Mouse (Mus musculus): ENCODE measurements at regions not wholly inside any gene's neighbourhood (a gene's known extent, or its start where the extent isn't known, plus 50 kb on each side); places are given as distances from the start of the nearest gene placed in this dataset.
A peak's percentile ranks its signal among the peaks of the same experiment; 100 is the strongest.

DNA sequence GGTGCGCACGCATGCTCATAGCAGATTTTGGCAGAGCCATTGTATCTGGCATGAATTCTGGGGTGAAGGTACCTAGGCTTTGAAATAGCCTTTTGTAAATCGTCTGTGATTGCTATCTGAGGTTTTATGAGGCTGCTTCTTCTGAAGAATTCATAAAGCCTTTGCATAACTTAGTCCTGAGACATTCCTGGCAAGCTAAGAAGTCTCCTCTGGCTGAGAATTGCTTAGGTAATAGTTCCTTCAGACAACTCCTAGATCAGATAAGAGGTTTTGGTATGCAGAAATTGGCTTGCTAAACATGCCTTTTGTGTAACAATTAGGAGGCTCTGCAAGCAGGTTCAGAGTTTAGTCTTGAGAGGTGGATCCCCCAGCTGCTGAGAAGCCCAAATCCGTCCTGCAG, 82.7 kb downstream of the Pmp22 start:
- Histone ChIP-seq H3K36me3 (ENCODE audit: insufficient read depth, low read length) (no peaks in the 10 kb centered on the region), H3K4me3 (replicated peaks; ENCODE audit: low read length) (no peak overlapping the region), H3K4me1 (replicated peaks; ENCODE audit: low read depth, low read length) (peaks cover 35% of the 10 kb centered on the region), H3K27me3 (ENCODE audit: insufficient read depth, low read length) (no peaks in the 10 kb centered on the region), H3K9me3 (ENCODE audit: low read length) (peaks cover 10% of the 10 kb centered on the region)
- no peak for TF ChIP-seq CTCF (conservative IDR thresholded peaks at IDR 0.05; ENCODE audit: low read length)
- no peak for TF ChIP-seq NANOG (IDR thresholded peaks at IDR 0.05; ENCODE audit: borderline replicate concordance, low read length)
- TF ChIP-seq POU5F1 (IDR thresholded peaks at IDR 0.05; ENCODE audit: borderline replicate concordance, low read length) = no peak

DNA sequence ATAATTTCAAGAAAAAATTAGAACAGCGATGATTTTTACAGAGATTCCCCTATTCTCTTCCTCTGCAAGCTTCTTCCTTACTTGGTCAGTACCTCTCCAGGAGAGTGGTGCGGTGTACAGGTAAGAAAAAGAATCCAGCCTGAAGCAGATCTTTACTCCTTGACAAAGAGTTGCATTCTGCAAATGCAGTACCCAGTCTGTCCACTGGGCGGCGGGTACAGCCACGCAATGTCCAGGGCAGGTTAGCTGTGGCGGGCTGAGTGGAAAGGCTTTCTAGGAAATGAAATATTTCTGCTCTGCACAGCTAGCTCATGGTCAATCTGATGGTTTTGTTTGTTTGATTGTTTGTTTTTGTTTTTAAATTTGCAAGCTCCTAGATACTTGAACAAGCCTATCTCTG, 84.3 kb downstream of the Pmp22 start:
- no peaks in the 10 kb centered on the region for H3K36me3 ChIP-seq (ENCODE audit: insufficient read depth, low read length)
- H3K4me3 ChIP-seq (replicated peaks; ENCODE audit: low read length) = no peak overlapping the region; the same call in 1 of the 2 replicates
- H3K27me3 ChIP-seq (ENCODE audit: insufficient read depth, low read length) = no peaks in the 10 kb centered on the region
- peaks cover 10% of the 10 kb centered on the region for H3K9me3 ChIP-seq (ENCODE audit: low read length)
- TF ChIP-seq POU5F1 (IDR thresholded peaks at IDR 0.05; ENCODE audit: borderline replicate concordance, low read length) (no peak), CTCF (conservative IDR thresholded peaks at IDR 0.05; ENCODE audit: low read length) (peak; percentile 99)
- H3K4me1 ChIP-seq (replicated peaks; ENCODE audit: low read depth, low read length) = peaks cover 42% of the 10 kb centered on the region

DNA sequence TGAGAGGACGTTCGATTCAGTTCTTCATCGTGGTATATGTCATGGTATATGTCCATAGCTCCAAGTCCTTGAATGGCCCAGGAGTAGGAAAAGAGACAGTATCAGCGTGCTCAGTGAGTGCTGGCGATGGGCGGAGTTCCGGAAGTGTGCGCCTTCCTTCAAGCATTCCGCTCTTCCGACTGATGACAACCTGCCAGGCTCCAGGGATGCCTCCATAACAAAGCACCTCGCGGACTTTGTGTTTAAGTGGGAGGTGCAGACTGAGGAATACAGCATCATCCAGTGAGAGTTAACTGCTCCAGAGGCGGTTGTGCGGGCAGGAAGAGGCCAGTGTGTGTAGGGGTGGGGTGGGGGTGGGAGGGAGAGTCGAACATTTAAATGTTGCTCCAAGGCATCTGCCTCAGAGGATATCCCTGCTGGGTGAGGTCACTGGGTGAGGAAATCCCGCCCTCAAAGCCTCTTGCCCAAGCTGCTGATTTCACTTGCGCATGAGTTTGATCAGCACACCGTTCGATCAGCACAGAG, 85.2 kb downstream of the Pmp22 start:
- H3K4me3 ChIP-seq (replicated peaks; ENCODE audit: low read length) = peak overlapping the region; percentile 41
- no peaks in the 10 kb centered on the region for H3K36me3 ChIP-seq (ENCODE audit: insufficient read depth, low read length)
- H3K4me1 ChIP-seq (replicated peaks; ENCODE audit: low read depth, low read length) = peaks cover 42% of the 10 kb centered on the region
- 0 out of 2 replicates have a peak, but pooled peaks cover 4% of the 10 kb centered on the region for H3K27me3 ChIP-seq (ENCODE audit: insufficient read depth, low read length)
- peaks cover 10% of the 10 kb centered on the region for H3K9me3 ChIP-seq (ENCODE audit: low read length)
- TF ChIP-seq CTCF (conservative IDR thresholded peaks at IDR 0.05; ENCODE audit: low read length) (no peak), NANOG (IDR thresholded peaks at IDR 0.05; ENCODE audit: borderline replicate concordance, low read length) (no peak), POU5F1 (IDR thresholded peaks at IDR 0.05; ENCODE audit: borderline replicate concordance, low read length) (no peak)

DNA sequence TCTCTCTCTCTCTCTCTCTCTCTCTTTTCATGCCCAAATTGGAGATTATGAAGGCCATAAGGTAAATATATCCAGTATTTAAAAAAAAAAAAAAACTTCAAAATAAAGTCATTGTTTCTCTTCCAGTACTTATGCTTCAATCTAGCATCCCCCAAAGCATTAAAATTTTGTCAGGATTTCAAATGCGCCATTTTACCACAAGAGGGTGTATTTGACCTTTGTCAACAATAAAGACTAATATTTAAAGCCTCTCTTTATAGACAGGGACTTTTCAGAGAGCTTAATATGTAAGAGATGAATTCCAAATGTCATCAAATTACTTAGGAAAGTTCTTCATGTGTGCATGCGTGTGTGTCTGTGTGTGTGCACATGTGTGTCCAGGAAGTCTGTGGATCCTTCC, 87.2 kb downstream of the Pmp22 start:
- peaks cover 9% of the 10 kb centered on the region for H3K27me3 ChIP-seq (ENCODE audit: insufficient read depth, low read length)
- H3K9me3 ChIP-seq (ENCODE audit: low read length) = peaks cover 10% of the 10 kb centered on the region
- no peak overlapping the region for H3K4me3 ChIP-seq (replicated peaks; ENCODE audit: low read length)
- H3K4me1 ChIP-seq (replicated peaks; ENCODE audit: low read depth, low read length) = peaks cover 41% of the 10 kb centered on the region
- no peaks in the 10 kb centered on the region for H3K36me3 ChIP-seq (ENCODE audit: insufficient read depth, low read length)
- no peak for TF ChIP-seq POU5F1 (IDR thresholded peaks at IDR 0.05; ENCODE audit: borderline replicate concordance, low read length)
- TF ChIP-seq NANOG (IDR thresholded peaks at IDR 0.05; ENCODE audit: borderline replicate concordance, low read length) = no peak
- TF ChIP-seq CTCF (conservative IDR thresholded peaks at IDR 0.05; ENCODE audit: low read length) = no peak

DNA sequence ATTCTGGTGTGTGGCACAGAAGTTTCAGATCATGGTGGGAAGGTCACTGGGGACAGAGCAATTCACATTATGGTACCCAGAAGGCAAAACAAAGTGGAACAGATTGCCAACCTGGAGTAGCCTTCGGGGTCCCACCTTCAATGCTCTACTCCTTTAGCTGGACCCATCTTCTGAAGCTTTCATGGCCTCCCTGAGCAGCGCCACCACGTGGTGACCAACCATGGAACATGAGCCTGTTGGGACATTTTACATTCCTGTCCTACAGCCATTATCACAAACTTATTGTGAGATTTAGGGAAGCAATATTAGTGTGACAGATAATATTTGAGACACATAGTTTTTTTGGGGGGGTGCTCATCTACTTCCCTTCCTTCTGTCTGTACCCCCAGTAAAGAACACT, 88.3 kb downstream of the Pmp22 start:
- Histone ChIP-seq H3K27me3 (ENCODE audit: insufficient read depth, low read length) (peaks cover 9% of the 10 kb centered on the region), H3K4me3 (replicated peaks; ENCODE audit: low read length) (no peak overlapping the region), H3K4me1 (replicated peaks; ENCODE audit: low read depth, low read length) (peaks cover 45% of the 10 kb centered on the region), H3K36me3 (ENCODE audit: insufficient read depth, low read length) (no peaks in the 10 kb centered on the region), H3K9me3 (ENCODE audit: low read length) (peaks cover 10% of the 10 kb centered on the region)
- TF ChIP-seq CTCF (conservative IDR thresholded peaks at IDR 0.05; ENCODE audit: low read length) (peak; percentile 44), POU5F1 (IDR thresholded peaks at IDR 0.05; ENCODE audit: borderline replicate concordance, low read length) (no peak), NANOG (IDR thresholded peaks at IDR 0.05; ENCODE audit: borderline replicate concordance, low read length) (no peak)

DNA sequence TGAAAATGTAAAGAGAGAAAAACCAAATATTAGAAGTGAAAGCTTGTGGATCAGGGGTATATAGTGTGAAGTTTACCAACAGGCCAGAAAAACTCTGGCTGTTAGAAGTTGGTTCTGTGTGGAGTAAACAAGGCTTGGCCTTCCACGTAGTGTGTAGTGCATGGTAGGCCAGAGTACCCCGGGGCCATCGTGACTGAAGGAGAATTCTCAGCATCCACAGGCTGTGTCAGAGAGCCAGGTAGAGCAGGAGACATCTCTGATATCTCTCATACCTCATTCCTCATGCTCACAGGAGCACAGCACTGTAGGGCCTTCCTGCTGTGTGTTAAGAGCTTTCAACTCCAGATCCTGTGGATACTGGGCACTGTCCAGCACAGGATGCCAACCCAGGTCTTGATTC, 97.7 kb downstream of the Pmp22 start:
- Histone ChIP-seq H3K4me3 (replicated peaks; ENCODE audit: low read length) (no peak overlapping the region), H3K4me1 (replicated peaks; ENCODE audit: low read depth, low read length) (peaks cover 23% of the 10 kb centered on the region), H3K36me3 (ENCODE audit: insufficient read depth, low read length) (no peaks in the 10 kb centered on the region), H3K27me3 (ENCODE audit: insufficient read depth, low read length) (no peaks in the 10 kb centered on the region), H3K9me3 (ENCODE audit: low read length) (peaks cover 13% of the 10 kb centered on the region)
- TF ChIP-seq NANOG (IDR thresholded peaks at IDR 0.05; ENCODE audit: borderline replicate concordance, low read length) (no peak), CTCF (conservative IDR thresholded peaks at IDR 0.05; ENCODE audit: low read length) (no peak), POU5F1 (IDR thresholded peaks at IDR 0.05; ENCODE audit: borderline replicate concordance, low read length) (no peak)

DNA sequence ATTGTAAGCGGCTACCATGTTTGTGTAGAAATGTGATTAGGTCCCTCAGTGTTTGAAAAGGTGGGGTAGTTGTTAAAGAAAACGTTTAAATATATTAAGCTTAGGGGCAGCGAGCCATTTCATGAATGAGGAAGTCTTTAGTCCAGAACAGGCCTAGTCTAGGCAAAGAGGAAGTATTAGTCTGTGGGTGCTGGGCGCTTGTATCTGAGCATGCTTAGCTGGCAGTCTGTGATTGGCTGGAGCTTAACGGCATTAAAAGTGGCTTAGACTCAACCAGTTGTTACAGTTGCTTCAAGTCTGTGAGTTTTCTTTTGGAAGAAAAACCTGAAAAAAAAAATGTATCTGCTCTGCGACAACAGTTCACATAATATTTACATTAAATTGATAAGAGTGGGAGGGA, 102.0 kb downstream of the Pmp22 start:
- no peak overlapping the region for H3K4me3 ChIP-seq (replicated peaks; ENCODE audit: low read length)
- H3K9me3 ChIP-seq (ENCODE audit: low read length) = peaks cover 7% of the 10 kb centered on the region; the same call in 1 of the 2 replicates
- peaks cover 45% of the 10 kb centered on the region for H3K4me1 ChIP-seq (replicated peaks; ENCODE audit: low read depth, low read length)
- no peaks in the 10 kb centered on the region for H3K27me3 ChIP-seq (ENCODE audit: insufficient read depth, low read length)
- TF ChIP-seq CTCF (conservative IDR thresholded peaks at IDR 0.05; ENCODE audit: low read length) (no peak), NANOG (IDR thresholded peaks at IDR 0.05; ENCODE audit: borderline replicate concordance, low read length) (no peak), POU5F1 (IDR thresholded peaks at IDR 0.05; ENCODE audit: borderline replicate concordance, low read length) (no peak)
- no peaks in the 10 kb centered on the region for H3K36me3 ChIP-seq (ENCODE audit: insufficient read depth, low read length)

DNA sequence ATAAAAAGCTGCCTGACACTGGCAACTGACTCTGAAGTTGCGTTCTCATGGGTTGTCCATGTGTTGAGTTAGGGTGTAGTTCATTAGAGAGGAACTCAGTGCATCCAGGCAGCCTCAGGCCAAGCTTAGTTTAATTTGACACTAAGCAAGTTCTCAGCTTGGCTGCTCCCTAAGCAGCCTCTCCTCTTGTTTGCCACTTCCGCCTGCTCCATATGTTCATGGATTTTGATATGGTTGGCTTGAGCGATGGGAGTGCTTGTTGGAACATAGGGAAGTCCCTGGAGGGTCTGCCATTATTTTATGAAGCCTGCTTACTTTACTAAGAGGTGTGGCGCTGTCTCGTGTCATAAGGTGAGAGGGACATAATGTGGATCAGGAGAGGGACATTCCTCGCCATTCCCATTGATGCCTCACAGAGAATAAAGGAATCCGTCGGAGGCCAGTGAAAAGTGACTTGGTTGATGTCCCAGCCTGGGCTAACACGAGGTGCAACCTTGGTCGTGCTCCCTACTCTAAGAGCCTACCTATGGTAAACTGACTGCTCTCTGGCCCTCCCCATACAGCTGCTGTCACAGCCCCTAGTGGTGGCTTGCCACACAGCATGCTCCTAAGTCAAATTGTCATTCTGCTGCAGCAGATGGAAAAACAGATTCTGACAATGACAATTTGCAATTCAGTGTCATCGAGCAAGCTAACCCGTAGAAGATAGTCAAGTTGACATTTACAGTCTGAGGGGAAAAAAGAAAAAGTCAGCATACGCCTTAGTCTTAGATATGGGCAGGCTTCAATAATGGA, 104.6 kb downstream of the Pmp22 start:
- Histone ChIP-seq H3K4me1 (replicated peaks; ENCODE audit: low read depth, low read length) (peaks cover 46% of the 10 kb centered on the region), H3K27me3 (ENCODE audit: insufficient read depth, low read length) (no peaks in the 10 kb centered on the region), H3K9me3 (ENCODE audit: low read length) (peaks cover 7% of the 10 kb centered on the region; the same call in 1 of the 2 replicates), H3K4me3 (replicated peaks; ENCODE audit: low read length) (no peak overlapping the region), H3K36me3 (ENCODE audit: insufficient read depth, low read length) (no peaks in the 10 kb centered on the region)
- TF ChIP-seq CTCF (conservative IDR thresholded peaks at IDR 0.05; ENCODE audit: low read length) (peak; percentile 84), POU5F1 (IDR thresholded peaks at IDR 0.05; ENCODE audit: borderline replicate concordance, low read length) (no peak), NANOG (IDR thresholded peaks at IDR 0.05; ENCODE audit: borderline replicate concordance, low read length) (no peak)

Data from E14TG2a.4 (cell line).